Mouse (Mus musculus) small intestine, adult 2 months (tissue): Measurements from ENCODE around the gene Elane.
"Not testable (repeated sequence)": the region's sequence is repeated elsewhere in the genome, so short reads cannot be mapped to it uniquely, and the experiment has no call there.

Experiments
- CTCF ChIP-seq: fragments of 200-500 bp; IDR thresholded peaks from 2 replicates; pipeline ENCODE4 v1.5.1; 2012; ENCODE audit warnings: low read depth, mild to moderate bottlenecking, control low read depth, inconsistent platforms, low read length, moderate library complexity, mixed read lengths; ENCODE audit not compliant: insufficient replicate concordance, insufficient read length; ENCODE audit errors: extremely low read depth
- POLR2A ChIP-seq: fragments of 200-500 bp; IDR thresholded peaks from 2 replicates; pipeline ENCODE4 v1.6.1; 2012; ENCODE audit warnings: low read depth, mild to moderate bottlenecking, control low read depth, inconsistent platforms, low read length, moderate library complexity

DNA sequence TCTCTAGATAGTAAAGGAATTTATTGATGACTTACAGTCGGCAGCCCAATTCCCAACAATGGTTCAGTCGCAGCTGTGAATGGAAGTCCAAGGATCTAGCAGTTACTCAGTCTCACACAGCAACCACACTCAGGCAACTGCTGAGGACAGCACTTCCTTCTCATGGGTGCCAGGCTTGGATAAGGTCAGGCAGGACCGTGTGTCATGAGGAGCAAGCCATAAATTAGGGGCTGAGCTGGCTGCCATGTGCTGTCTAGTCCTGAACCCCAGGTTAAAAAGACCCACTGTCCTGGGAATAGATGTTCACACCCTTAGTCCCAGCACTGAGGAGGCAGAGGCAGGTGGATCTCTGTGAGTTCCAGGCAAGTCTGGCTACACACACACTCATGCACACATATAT, 1.1 kb upstream of the Elane start:
- TF ChIP-seq CTCF, POLR2A: not testable (repeated sequence)
